Mouse (Mus musculus) inflammation-experienced regulatory T-cells, adult 6 months (primary cell): ENCODE results near the gene Celf1. TPM values are rescaled to one million over a fixed set of nuclear protein-coding genes. Genes with fewer than 3 reads are reported as not detected.
"Not testable (repeated sequence)": the region's sequence is repeated elsewhere in the genome, so short reads cannot be mapped to it uniquely, and the experiment has no call there.

Experiments
- ATAC-seq: one replicate; pipeline ENCODE4 v1.8.0; 2017
- polyA plus RNA-seq, 3 experiments: library from polyadenylated mRNA; unstranded; fragments of 100-300 nt; shearing (Covaris generic); gene quantifications; one replicate each; pipeline ENCODE4 v1.2.1; 2017

The Celf1 gene
- polyA plus RNA-seq, 3 experiments from 2014 or later = 48.4 to 57.0 (median 49.4) TPM

- ATAC-seq = no peak
Measured at GRCm38 (mm10) chr2:90941744-90942143, 1.6 kb downstream of the Celf1 start.

- ATAC-seq = no peak
Measured at GRCm38 (mm10) chr2:90950149-90950548, 10.0 kb downstream of the Celf1 start.

- ATAC-seq = no peak
Measured at GRCm38 (mm10) chr2:90950582-90951194, 10.5 kb downstream of the Celf1 start.

GRCm38 (mm10) chr2:90953461-90953860, 13.3 kb downstream of the Celf1 start:
- ATAC-seq = no peak

- no peak for ATAC-seq
Measured at GRCm38 (mm10) chr2:90956053-90956452, 15.9 kb downstream of the Celf1 start.

- no peak for ATAC-seq
Measured at GRCm38 (mm10) chr2:90958856-90959255, 18.7 kb downstream of the Celf1 start.

GRCm38 (mm10) chr2:90960012-90960411, 19.8 kb downstream of the Celf1 start:
- ATAC-seq = no peak

GRCm38 (mm10) chr2:90963304-90963703, 23.1 kb downstream of the Celf1 start:
- no peak for ATAC-seq

GRCm38 (mm10) chr2:90964811-90965465, 24.8 kb downstream of the Celf1 start:
- ATAC-seq = no peak

GRCm38 (mm10) chr2:90965466-90966080, 25.4 kb downstream of the Celf1 start:
- no peak for ATAC-seq

GRCm38 (mm10) chr2:90970606-90971005, 30.4 kb downstream of the Celf1 start:
- no peak for ATAC-seq

- no peak for ATAC-seq
Measured at GRCm38 (mm10) chr2:90974101-90974500, 33.9 kb downstream of the Celf1 start.

- no peak for ATAC-seq
Measured at GRCm38 (mm10) chr2:90975181-90975835, 35.1 kb downstream of the Celf1 start.

GRCm38 (mm10) chr2:90976590-90976989, 36.4 kb downstream of the Celf1 start:
- no peak for ATAC-seq

- no peak for ATAC-seq
Measured at GRCm38 (mm10) chr2:90977291-90977690, 37.1 kb downstream of the Celf1 start.

GRCm38 (mm10) chr2:90986055-90986454, 45.9 kb downstream of the Celf1 start:
- ATAC-seq = no peak

- no peak for ATAC-seq
Measured at GRCm38 (mm10) chr2:91008536-91008935, 68.4 kb downstream of the Celf1 start.

GRCm38 (mm10) chr2:91013881-91014280, 73.7 kb downstream of the Celf1 start:
- no peak for ATAC-seq

- ATAC-seq = no peak
Measured at GRCm38 (mm10) chr2:91015386-91015785, 75.2 kb downstream of the Celf1 start.

- no peak for ATAC-seq
Measured at GRCm38 (mm10) chr2:91018061-91018788, 78.0 kb downstream of the Celf1 start.

GRCm38 (mm10) chr2:91019911-91020310, 79.7 kb downstream of the Celf1 start:
- no peak for ATAC-seq

GRCm38 (mm10) chr2:91022266-91022665, 82.1 kb downstream of the Celf1 start:
- ATAC-seq = not testable (repeated sequence)

GRCm38 (mm10) chr2:91023131-91023530, 82.9 kb downstream of the Celf1 start:
- no peak for ATAC-seq
